Comparison of ENCODE assay signal across 13 mouse cellular contexts in the genomic region with DNA sequence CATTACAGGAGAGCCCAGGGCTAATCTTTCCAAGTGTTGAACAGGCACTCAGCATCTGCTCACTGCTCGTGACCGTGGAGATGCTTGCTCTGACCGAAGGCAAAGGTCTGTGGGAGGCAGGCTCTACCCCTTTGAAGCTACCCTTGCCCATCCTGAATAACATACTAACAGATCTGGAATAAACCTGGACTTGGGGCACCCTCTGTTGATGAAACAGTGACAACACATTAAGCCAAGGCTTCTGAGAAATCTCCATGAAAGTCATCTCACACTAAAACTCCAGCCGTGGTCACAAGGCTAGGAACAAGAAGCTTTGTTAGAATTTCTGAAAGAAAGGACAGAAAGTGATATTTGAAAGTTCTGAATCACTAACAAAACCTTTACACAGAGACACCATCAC.
DNase-seq lines count a peak whose midpoint lies in the region.
"Had no signal": no experiment of that assay in that cellular context is flagged by ENCODE, and none has a peak within 500 bp of the region (broad histone marks: within the 10 kb centered on the region; RNA-seq: fewer than 3 reads in every experiment).

No protein-coding gene starts in this region.

- H3K9me3 ChIP-seq in heart, embryonic 10.5 days: no peaks in the 10 kb centered on the region
- H3K9me3 ChIP-seq: embryonic facial prominence, embryonic 13.5 days; kidney, embryonic 15.5 days; midbrain, embryonic 12.5 days had no signal

- no peaks in the 10 kb centered on the region for H3K4me1 ChIP-seq in heart, embryonic 10.5 days
- H3K4me1 ChIP-seq: embryonic facial prominence, embryonic 13.5 days; kidney, embryonic 15.5 days; midbrain, embryonic 12.5 days had no signal

- DNase-seq in cerebellum, adult 9-10 months: peak; percentile 3
- DNase-seq in cerebellum, postnatal 36 days: no peak
- peak; percentile 5 for DNase-seq in heart, postnatal 4 days
- no peak for DNase-seq in heart, embryonic 10.5 days (ENCODE audit: low spot score)
- peak; percentile 4 for DNase-seq in ES-CJ7 (ENCODE audit: low read depth, low spot score)
- peak; percentile 15 to 17 for DNase-seq in layer of hippocampus, adult 8-10 months (ENCODE audit: low spot score in 2 of 2)
- DNase-seq in urinary bladder, postnatal 10 days (ENCODE audit: low spot score): no peak
- no peak for DNase-seq in B cell, adult 2 months
- DNase-seq: liver, postnatal 0 days; lung, postnatal 36 days had no signal

- 70% methylated on average over 4 of the region's 4 CpGs for WGBS in heart, embryonic 10.5 days

- no peaks in the 10 kb centered on the region for H3K27me3 ChIP-seq in heart, embryonic 10.5 days (ENCODE audit: insufficient read depth, poor library complexity, severe bottlenecking)
- H3K27me3 ChIP-seq: embryonic facial prominence, embryonic 13.5 days; kidney, embryonic 15.5 days; midbrain, embryonic 12.5 days had no signal

- H3K27ac ChIP-seq in heart, embryonic 10.5 days: no peak overlapping the region
- H3K27ac ChIP-seq: embryonic facial prominence, embryonic 13.5 days; kidney, embryonic 15.5 days; midbrain, embryonic 12.5 days had no signal

- no peak overlapping the region for H3K4me3 ChIP-seq in heart, embryonic 10.5 days
- H3K4me3 ChIP-seq: embryonic facial prominence, embryonic 13.5 days; kidney, embryonic 15.5 days; midbrain, embryonic 12.5 days had no signal

- H3K36me3 ChIP-seq in heart, embryonic 10.5 days: no peaks in the 10 kb centered on the region
- H3K36me3 ChIP-seq: embryonic facial prominence, embryonic 13.5 days; kidney, embryonic 15.5 days; midbrain, embryonic 12.5 days had no signal

Comparison
In these comparisons a context has a peak if more than half of its experiments do, and no peak if none do; other contexts are left out.
1. DNase-seq: peak in cerebellum, adult 9-10 months (single experiment), heart, postnatal 4 days (single experiment), ES-CJ7 (single experiment) and layer of hippocampus, adult 8-10 months (2 of 2); none in cerebellum, postnatal 36 days (0 of 2), heart, embryonic 10.5 days (single experiment), urinary bladder, postnatal 10 days (single experiment) and B cell, adult 2 months (0 of 2).